Mouse (Mus musculus) neutrophil, adult 5-6 weeks (primary cell): ENCODE data around the gene Slc24a4. TPM values are rescaled to one million over a fixed set of nuclear protein-coding genes. Genes with fewer than 3 reads are reported as not detected.
"Not testable (repeated sequence)": the region's sequence is repeated elsewhere in the genome, so short reads cannot be mapped to it uniquely, and the experiment has no call there.

Experiments used
- ATAC-seq: fragments of 151-379, 151-347 bp; 2 replicates; pipeline ENCODE4 v1.8.0; 2017; ENCODE audit warnings: mild to moderate bottlenecking, moderate TSS enrichment; ENCODE audit not compliant: insufficient number of reproducible peaks, poor library complexity, low FRiP score, severe bottlenecking; ENCODE audit errors: extremely low read depth
- total RNA-seq: library from RNA; stranded (forward); fragments of 200-1000 nt; gene quantifications from 2 replicates; pipeline ENCODE4 v1.2.3, GENCODE M21; 2017

Slc24a4 gene
- total RNA-seq, 1 experiment from 2014 or later: not detected

DNA sequence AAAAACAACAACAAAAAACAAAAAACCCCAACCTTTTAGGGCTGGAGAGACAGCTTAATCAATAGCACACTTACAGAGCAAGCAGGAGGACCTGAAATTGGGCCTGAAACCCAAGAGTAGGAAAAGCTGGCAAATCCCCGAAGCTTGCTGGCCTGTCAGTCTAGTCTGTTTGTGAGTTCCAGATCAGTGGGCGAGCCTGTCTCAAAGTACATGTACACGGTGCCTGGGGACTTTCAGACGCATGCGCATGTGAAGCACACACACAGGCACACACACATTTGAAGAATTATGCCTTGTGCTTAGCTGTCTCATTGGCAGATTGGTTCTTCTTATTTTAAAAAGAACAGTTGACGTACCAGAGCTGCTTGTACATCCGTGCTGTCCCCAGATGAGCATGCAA is 25.3 kb downstream of the Slc24a4 start:
- ATAC-seq: no peak

DNA sequence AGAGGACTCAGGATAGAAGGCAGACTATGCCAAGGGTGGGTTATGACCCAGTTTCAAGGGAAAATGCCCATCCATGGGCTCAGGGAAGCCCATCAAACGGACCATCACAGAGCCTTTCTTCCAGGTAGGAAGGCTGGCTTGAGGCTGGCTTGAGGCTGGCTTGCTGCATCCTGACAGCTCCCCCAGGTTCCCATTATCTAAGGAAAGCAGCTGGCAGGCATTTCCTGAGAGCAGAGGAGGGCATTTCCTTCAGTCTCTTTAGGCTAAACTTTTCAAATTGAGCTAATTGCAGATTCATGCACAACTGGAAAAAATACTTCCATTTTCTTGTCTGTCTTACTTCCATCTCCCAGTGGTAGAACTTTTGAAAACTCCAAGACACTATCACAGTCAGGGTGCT is 26.3 kb downstream of the Slc24a4 start:
- no peak for ATAC-seq

DNA sequence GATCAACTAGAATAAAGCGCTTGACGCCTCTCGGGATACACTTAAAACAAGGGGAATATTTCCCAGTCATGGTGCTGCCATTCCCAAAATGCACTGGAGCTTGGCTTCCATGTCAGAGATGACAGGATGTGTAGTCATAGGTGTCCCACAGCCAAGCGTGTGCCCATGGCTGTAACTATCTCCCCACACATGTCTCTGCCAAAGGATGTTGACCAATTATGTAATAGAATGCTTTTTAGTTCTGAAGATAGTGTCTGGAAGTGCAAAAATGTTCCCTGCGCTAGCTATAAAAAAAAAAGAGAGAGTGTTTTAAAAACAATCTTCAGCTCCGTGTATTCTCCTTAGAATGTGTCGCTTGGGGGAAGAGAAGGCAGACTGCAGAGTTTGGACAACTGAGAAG is 36.1 kb downstream of the Slc24a4 start:
- ATAC-seq: no peak

DNA sequence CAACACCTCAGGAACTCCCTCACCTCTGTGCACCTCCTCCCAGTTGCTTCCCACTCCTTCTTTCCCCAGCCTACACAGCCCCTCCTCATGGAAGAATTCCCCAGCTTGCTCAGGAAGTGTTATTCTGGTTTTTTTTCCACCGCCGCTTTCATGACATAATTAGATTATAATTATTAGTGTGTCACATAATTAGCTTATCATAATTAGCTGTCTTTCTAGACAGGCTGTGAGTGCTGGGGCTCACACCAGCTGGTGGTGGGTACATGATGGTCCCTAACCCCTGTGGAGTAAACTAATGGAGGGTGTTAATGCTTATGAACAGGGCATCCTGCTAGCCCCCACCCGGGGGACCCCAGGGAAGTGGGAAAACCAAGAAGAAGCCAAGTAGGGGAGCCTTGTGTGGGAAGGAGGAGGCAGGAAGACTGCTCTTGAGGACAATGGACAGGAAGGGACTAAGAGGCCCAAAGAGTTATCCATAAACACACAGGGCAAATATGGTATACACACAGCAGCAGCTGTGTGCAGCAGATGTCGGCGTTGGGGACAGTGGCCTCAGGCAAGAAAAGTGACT is 38.2 kb downstream of the Slc24a4 start:
- no peak for ATAC-seq

DNA sequence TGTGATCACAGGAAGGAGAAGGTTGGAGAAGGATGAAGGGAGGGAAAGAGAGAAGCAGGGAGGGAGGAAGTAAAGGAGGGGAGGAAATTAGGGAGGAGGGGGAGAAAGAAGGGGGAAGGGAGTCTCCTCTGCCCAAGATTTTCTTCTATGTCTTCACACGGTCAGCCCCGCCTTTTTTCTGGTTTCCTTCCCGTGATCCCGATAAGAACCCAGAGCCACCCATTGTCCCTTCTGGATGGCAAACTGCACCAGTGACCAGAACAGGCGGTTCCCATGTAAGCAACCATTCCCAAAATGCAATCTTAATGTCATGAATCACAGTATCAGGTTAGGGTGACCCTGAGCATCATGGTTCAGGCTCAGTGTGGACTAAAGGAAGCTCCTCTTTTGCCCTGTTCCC is 38.8 kb downstream of the Slc24a4 start:
- ATAC-seq: no peak

DNA sequence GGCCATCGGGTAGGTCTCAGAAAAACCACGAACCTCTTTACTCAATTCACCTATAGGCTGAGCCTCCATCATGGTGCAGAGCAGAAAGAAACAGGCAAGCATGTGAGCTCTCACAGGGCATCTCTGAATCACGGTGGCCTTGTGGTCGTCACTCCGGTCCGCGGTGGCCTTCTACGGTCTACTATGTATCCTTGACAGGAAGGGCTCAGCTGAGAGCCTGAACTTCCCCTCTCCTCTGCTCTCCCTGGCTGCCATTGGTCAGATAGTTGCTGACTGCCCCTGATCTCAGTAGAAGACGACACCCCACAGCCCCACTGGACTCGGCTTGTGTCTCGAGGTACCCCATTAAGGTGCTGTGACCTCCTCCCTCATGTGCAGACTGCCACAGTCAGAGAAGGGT is 44.2 kb downstream of the Slc24a4 start:
- no peak for ATAC-seq

DNA sequence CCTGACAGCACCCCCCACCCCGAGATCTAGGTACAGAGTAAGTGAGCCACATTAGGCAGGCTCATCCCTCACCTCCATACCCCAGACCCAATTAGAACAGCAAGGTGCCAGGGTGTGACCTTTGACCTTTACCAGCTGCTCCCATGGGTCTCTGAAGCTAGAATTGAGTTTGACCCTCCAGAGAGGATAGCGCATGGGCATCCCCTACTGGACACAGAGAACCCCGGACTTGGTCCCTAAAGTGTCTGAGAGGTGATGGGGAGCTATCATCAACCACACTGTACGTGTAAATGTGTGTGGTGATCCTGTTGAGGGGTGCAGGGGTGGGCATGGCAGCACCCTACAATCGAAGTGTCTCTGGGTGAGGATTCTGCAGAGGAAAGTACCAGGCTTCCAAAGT is 44.8 kb downstream of the Slc24a4 start:
- no peak for ATAC-seq

DNA sequence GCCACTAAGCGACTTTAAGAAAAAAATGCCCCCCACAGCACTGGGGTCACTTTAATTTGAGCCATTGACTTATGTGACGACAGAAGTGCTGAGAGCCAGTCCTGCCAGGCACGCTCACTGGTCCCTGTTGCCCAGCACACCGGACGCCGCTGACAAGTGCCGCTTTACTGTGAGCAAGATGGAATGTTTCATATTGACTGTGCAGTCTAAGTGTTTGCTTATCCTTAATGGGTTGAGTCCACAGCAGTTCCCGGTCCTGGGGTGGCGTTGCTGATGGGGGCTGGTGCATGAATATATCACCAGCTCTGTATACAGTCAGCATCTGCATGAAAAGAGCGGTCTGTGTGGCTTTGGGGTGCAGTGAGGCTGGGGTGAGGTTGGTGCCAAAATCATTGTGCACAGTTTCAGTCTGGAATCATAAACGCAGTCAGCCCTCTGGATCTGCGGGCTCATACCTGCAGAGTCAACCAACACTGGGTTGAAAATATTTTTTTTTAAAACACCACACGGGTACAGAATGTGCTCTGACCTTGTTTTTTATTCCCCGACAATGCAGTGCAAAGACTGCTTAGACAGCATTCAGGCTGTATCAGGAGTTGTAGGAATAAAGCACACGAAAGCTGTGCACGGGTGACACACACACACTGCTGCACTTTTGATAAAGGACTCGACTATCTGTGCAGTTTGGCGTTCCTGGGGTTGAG is 52.0 kb downstream of the Slc24a4 start:
- ATAC-seq: no peak

DNA sequence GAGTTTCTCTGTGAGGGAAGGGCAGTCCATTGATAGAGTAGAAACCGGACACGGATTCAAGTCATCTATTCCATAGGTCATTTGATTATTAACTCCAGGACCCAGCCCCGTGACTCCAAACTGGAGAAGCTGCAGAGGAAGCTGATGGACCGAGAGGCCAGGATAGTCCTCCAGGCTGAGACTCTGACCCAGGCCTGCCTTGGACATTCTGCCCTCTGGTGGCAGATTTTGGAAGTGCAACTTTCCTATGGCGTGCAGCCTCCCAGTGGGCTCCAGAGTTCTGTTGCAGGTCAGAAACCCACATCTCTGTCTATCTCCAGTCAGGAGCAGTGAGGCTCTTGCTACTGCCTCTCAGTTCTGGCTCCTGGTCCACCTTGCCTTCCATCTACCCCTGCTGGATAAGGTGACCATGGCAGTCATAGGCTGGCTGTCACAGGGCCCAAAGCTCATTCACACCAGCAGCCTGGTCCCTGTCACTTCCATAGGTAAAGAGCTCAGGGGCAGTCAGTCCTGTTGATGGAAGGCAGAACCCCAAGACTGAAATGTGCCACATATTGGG is 53.3 kb downstream of the Slc24a4 start:
- ATAC-seq: no peak; the same call in 1 of the 2 replicates

DNA sequence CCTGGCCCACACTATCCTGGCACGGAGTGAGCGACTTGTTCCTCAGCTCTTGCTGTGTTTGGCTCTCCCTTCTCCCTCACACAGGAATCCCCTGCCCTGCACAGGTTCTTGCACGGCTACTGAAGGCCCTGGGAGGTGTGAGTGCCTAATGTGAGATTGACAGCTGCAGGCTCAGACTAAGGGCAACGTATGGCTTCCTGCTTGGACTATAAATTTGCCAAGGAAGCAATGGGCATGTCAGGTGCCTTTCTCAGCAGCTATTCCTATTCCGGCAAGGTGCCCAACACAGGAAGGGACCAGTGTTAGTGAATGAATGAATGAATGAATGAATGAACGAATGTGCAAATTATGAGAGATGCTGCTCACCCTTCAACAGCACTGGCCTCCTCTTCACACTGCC is 54.1 kb downstream of the Slc24a4 start:
- ATAC-seq: no peak

DNA sequence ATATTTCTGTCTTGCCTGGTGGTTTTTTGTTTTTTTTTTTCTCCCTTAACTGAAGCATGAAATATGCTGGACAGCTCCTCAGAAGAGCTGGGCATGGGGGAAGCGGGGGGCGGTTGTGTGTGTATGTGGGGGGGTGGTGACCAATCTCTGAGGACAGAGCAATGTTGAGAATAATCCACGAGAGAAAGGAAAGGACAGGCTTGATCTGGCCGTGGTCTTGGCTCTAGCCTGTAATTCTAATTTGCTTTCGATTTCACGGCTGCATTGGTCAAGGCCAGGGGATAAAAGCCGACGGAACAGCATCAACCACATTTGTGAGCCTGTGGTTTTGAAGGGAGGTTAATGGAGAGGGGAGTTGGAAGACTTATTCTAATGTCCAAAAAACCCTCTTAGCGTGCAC is 54.7 kb downstream of the Slc24a4 start:
- ATAC-seq: no peak

DNA sequence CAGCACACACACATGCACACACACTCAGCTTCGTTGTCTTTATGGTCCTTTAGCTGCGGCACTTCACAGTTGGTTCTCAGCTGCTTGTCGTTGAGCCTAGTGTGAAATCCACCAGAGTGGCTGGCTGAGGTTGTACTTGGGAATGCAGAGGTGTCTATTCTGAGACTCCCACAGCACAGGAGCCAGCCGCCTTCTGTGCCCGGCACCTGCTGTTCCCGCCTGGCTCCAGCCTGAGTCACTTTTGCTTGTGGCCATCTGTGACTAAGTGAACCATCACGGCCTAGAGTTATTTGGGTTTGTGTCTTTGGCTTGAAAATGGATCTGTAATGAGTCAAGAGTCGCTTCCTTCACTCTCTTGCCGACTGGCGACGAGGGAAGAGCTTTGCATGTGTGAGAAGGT is 62.3 kb downstream of the Slc24a4 start:
- no peak for ATAC-seq

DNA sequence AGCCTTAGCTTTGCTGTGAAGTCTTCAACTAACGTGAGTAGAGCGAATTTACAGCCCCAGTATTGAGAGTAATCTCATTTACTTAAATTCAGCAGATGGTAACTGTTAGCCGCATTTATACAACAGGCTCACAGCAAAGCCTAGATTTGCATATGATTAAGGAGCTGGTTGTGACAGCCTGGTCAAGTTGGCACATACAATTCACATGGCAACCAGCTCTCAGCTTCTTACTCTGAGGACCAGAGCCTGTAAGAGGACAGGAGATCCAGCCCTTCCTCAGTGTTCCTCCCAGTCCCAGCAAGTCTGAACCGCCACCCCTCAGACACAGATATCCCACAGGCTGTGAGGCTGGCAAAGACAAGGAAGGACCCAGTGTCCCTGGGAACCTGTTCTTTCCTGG is 73.0 kb downstream of the Slc24a4 start:
- ATAC-seq: no peak

DNA sequence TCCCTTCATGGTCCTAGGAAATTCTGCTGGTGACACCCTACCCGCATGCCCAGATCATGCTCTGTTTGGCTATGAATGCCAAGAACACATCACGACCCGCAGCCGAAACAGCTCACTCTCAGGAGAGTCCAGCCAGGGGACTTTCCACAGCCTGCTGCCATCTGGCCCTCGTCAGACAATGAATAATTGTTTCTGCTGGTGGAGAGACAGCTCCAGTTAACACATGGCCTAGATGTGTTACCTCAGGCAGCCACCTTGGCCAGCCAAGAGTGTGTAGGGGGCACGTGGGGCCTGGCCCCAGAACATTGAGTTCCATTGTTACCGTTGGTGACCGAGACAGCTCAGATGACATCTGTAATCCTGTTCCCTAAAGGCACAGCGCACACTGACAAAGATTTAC is 74.4 kb downstream of the Slc24a4 start:
- no peak for ATAC-seq

DNA sequence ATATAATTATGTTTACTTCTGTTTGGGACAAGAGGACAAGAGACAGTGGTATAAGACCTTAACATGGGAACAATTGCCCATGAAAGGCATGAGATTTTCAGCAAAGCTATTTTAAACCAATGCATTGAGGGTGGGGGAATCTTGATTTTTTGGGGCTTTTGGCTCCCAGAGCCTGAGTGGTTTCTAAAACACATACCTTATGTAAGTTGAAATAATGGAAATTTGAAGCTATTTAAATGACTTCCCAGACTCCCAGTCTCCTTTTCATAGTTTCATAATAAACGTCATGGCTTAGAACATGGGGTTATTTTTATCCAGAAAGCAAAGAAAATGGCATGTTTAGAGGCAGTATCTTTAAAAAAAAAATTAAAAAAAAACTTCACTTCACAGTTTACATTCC is 77.9 kb downstream of the Slc24a4 start:
- ATAC-seq: no peak

DNA sequence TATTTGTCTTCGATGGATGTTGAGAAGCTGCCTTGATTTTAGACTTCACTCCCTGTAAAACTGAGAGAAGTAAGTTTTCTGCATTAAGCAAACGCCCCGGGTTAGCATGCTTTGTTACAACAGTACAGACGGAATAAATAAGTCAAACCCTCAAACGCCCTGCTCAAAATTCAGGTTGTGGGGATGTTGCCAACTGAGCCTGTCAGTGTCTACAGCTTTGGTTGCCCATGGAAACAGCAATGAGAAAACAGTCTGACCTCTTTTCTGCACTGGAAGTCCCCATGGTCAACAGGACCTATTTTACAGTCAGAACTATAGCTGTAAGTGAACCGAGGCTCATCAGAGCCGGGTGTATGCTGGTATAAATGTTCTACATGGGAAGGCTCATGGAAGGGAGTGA is 78.7 kb downstream of the Slc24a4 start:
- ATAC-seq: no peak

DNA sequence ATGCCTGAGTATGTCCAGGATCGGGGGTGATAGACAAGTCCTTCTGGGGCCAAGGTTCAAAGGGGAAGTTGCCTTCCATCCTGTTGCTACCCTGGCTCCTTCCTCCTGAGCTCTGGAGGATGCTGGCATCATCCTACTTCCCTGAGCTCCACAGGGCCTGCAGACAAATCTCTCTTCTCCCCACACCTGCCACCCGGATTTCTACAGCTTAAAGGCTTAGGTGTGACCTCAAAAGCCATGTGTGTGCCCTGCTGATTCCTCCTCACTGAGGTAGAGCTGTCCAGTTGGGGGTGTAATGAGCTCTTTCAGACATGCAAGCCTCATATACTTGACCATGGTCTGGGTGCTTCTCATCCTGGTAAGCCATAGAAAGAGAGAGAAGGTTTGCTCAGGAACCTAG is 82.3 kb downstream of the Slc24a4 start:
- no peak for ATAC-seq

DNA sequence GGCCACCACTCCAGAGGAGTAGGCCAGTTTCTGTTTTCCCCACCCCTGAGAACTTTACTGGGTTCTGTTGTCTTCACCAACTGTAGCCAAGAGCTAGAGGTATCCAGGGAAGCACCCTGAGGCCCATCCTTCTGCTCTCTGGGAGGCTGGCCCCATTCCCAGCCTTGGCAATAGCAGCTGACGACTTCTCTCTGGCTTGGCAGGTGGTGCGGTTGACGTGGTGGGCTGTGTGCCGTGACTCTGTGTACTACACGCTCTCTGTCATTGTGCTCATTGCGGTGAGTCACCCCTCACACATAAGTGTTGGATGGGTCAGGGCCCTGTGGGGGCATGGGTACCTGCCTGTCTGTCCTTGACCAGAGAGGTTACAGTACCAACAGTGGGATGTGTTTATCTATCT is 94.9 kb downstream of the Slc24a4 start:
- ATAC-seq: no peak

DNA sequence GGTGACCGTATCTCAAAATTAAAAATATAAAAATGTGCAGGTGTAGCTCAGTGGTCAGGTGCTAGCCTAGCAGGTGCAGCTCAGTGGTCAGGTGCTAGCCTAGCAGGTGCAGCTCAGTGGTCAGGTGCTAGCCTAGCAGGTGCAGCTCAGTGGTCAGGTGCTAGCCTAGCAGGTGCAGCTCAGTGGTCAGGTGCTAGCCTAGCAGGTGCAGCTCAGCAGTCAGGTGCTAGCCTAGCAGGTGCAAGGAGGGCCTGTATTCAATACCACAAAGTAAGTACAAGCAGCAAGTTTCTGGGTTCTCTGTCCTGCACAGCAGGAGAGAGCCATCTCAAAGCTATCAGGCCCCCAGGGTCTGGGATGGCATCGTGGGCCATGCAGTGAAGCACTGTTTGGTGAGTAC is 95.6 kb downstream of the Slc24a4 start:
- ATAC-seq: not testable (repeated sequence)

DNA sequence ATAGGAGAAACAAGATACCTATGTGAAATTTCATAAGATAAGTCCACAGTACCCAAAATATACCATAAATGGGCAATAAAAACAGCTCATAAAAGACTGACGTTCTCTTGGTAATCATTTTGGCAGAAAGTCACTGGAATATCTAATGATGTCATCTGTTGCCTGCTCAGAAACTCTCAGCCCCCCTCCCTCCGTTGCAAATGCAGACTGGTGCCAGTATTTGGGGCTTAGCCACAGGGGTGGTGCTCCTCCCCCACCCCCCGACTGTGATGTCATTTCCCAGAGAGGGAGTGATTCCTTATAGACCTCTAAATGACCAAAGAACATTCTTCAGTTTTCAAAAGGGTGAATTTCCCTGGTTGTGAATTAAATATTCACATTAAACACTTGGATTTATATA is 96.6 kb downstream of the Slc24a4 start:
- no peak for ATAC-seq

DNA sequence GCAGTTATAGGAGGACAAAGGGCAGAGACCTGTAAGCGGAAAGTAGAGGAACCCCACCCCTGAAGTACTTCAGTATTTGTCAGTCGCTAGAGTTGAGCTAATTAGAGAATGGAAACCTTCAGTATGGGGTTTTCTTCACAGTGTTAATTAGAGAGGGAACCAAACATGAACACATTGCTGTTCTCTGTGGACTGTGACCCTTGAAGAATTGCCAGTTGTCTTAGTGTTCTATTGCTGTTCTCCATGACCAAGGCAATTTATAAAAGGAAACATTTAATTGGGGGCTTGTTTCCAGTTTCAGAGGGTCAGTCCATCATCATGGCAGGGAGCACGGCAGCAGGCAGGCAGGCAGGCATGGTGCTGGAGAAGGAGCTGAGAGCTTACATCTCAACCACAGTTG is 107.0 kb downstream of the Slc24a4 start:
- no peak for ATAC-seq
